Mouse (Mus musculus) v-Abl transformed pro-B cells (cell line): ENCODE measurements around the gene Gpr89.

Experiments used
- in situ Hi-C, 2 experiments: fragments of 400-800 bp; cut with MboI; formaldehyde crosslinking; loops; one replicate each; pipeline ENCODE4 v1.15.1; 2025; ENCODE audit not compliant: unreplicated experiment in 2 of 2

Gene Gpr89

GRCm38 (mm10) chr3:96829856-96830255, 75.3 kb downstream of the Gpr89 start:
- in situ Hi-C loops = no loop called here

- in situ Hi-C loops = no loop called here
Observed at GRCm38 (mm10) chr3:96828984-96829383, 76.2 kb downstream of the Gpr89 start, which contains the start of the genes Pdzk1 and Cd160. Gene Pdzk1, plus strand, starts transcription at chr3:96829284. Gene Cd160, minus strand, starts transcription at chr3:96829351.

GRCm38 (mm10) chr3:96828308-96828864, 76.8 kb downstream of the Gpr89 start:
- in situ Hi-C loops = no loop called here

GRCm38 (mm10) chr3:96825261-96825660, 79.9 kb downstream of the Gpr89 start:
- in situ Hi-C loops = no loop called here

GRCm38 (mm10) chr3:96824614-96825013, 80.5 kb downstream of the Gpr89 start:
- in situ Hi-C loops = loop anchor here (25.0 kb wide), 3 partner anchors 263 to 763 kb away; no protein-coding TSS in a partner anchor

- in situ Hi-C loops = loop anchor here (25.0 kb wide), 3 partner anchors 264 to 764 kb away; no protein-coding TSS in a partner anchor
Observed at GRCm38 (mm10) chr3:96823701-96824100, 81.4 kb downstream of the Gpr89 start.

- in situ Hi-C loops = loop anchor here (25.0 kb wide), 3 partner anchors 266 to 766 kb away; no protein-coding TSS in a partner anchor
Observed at GRCm38 (mm10) chr3:96821581-96821980, 83.6 kb downstream of the Gpr89 start.

GRCm38 (mm10) chr3:96820116-96820915, 84.8 kb downstream of the Gpr89 start:
- in situ Hi-C loops = loop anchor here (25.0 kb wide), 3 partner anchors 267 to 767 kb away; no protein-coding TSS in a partner anchor
